Mouse (Mus musculus): ENCODE measurements around the gene Slc12a8. TPM values are rescaled to one million over a fixed set of nuclear protein-coding genes. Genes with fewer than 3 reads are reported as not detected.

Gene Slc12a8
- total RNA-seq, 4 experiments from 2014 or later, result 0.10 to 0.32 (median 0.22) TPM

GRCm38 (mm10) chr16:33693553-33693952 lies 176.4 kb downstream of the Slc12a8 start:
- no peak for DNase-seq (ENCODE audit: low spot score in 2 of 2)

GRCm38 (mm10) chr16:33696811-33697575 lies 179.9 kb downstream of the Slc12a8 start:
- no peak for DNase-seq (ENCODE audit: low spot score in 2 of 2)

- no peak for DNase-seq (ENCODE audit: low spot score in 2 of 2)
These were observed 180.6 kb downstream of the Slc12a8 start for GRCm38 (mm10) chr16:33697576-33698276.

- no peak for DNase-seq (ENCODE audit: low spot score in 2 of 2)
These were observed 181.2 kb downstream of the Slc12a8 start for GRCm38 (mm10) chr16:33698277-33698790.

GRCm38 (mm10) chr16:33700584-33700983 lies 183.5 kb downstream of the Slc12a8 start:
- DNase-seq (ENCODE audit: low spot score in 2 of 2), result no peak

GRCm38 (mm10) chr16:33701872-33702271 lies 184.7 kb downstream of the Slc12a8 start:
- DNase-seq (ENCODE audit: low spot score in 2 of 2), result no peak

GRCm38 (mm10) chr16:33704289-33704688 lies 187.2 kb downstream of the Slc12a8 start:
- no peak for DNase-seq (ENCODE audit: low spot score in 2 of 2)

- no peak for DNase-seq (ENCODE audit: low spot score in 2 of 2)
These were observed 188.1 kb downstream of the Slc12a8 start for GRCm38 (mm10) chr16:33705258-33705657.

GRCm38 (mm10) chr16:33706111-33706890 lies 189.2 kb downstream of the Slc12a8 start:
- DNase-seq (ENCODE audit: low spot score in 2 of 2), result no peak

GRCm38 (mm10) chr16:33708031-33708430 lies 190.9 kb downstream of the Slc12a8 start:
- no peak for DNase-seq (ENCODE audit: low spot score in 2 of 2)

GRCm38 (mm10) chr16:33708585-33709397 lies 191.7 kb downstream of the Slc12a8 start:
- DNase-seq (ENCODE audit: low spot score in 2 of 2), result no peak

Other genes with a start within 250 kb of the Slc12a8 start
- gene Zfp148, start 136.5 kb upstream of the Slc12a8 start, total RNA-seq (2022), result 10 to 100 TPM; 21.7 to 33.4 (median 27.0) TPM
- gene Heg1, start 167.0 kb downstream of the Slc12a8 start, total RNA-seq (2022), result 10 to 100 TPM; 20.8 to 31.3 (median 24.2) TPM